Mouse (Mus musculus) testis, adult 2 months (tissue): ENCODE results near the gene Tmem203. TPM values are rescaled to one million over a fixed set of nuclear protein-coding genes. Genes with fewer than 3 reads are reported as not detected.

Experiments used
- H3K27ac ChIP-seq: fragments of 200-500 bp; 2 replicates; pipeline ENCODE4 v1.5.1; 2012; ENCODE audit warnings: low read depth, low read length; ENCODE audit not compliant: control insufficient read depth, insufficient read depth
- H3K27me3 ChIP-seq: fragments of 200-500 bp; 2 replicates; pipeline ENCODE4 v1.6.1; 2012; ENCODE audit warnings: mild to moderate bottlenecking, low read length, moderate library complexity; ENCODE audit not compliant: control insufficient read depth, insufficient read depth
- H3K36me3 ChIP-seq: fragments of 200-500 bp; 2 replicates; pipeline ENCODE4 v1.6.1; 2012; ENCODE audit warnings: mild to moderate bottlenecking, low read length; ENCODE audit not compliant: control insufficient read depth, insufficient read depth
- H3K4me1 ChIP-seq: fragments of 200-500 bp; 2 replicates; pipeline ENCODE4 v1.6.1; 2012; ENCODE audit warnings: low read length; ENCODE audit not compliant: control insufficient read depth, insufficient read depth
- H3K4me3 ChIP-seq: fragments of 200-500 bp; 2 replicates; pipeline ENCODE4 v1.5.1; 2012; ENCODE audit warnings: low read depth, mild to moderate bottlenecking, low read length, moderate library complexity, mixed read lengths; ENCODE audit not compliant: control insufficient read depth
- CTCF ChIP-seq: fragments of 200-500 bp; IDR thresholded peaks from 2 replicates; pipeline ENCODE4 v1.5.1; 2012; ENCODE audit warnings: low read depth, mild to moderate bottlenecking, inconsistent platforms, low read length, moderate library complexity; ENCODE audit not compliant: control insufficient read depth, insufficient read depth, insufficient replicate concordance
- POLR2A ChIP-seq: fragments of 200-500 bp; IDR thresholded peaks from 2 replicates; pipeline ENCODE4 v1.6.1; 2012; ENCODE audit warnings: low read depth, mild to moderate bottlenecking, inconsistent platforms, low read length, moderate library complexity; ENCODE audit not compliant: control insufficient read depth
- polyA plus RNA-seq: library from polyadenylated mRNA; depleted of rRNA; stranded (reverse); fragments of >200 nt; gene quantifications from 2 replicates; pipeline ENCODE4 v1.2.3, GENCODE M21; 2012

The Tmem203 gene
- polyA plus RNA-seq, 1 experiment, result 63.3 TPM

DNA sequence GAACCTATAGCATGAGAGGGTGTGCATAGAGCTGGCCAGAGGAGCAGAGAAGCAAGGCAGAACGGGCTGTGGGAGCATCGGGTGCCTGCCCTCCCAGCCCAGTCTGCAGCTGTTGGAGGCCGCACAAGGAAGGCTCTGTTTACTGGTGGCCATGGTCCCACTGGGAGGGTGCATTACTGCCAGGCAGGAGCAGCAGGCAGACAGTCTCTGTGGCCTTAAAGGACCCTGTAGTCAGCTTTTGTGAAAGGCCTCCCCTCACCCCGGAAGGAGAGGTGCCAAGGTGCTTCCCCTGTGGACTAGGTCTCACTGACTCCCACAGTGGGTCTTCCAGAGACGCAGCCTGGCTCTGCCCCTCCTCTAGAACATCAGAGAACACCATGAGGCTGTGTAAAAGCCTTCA lies 28.4 kb upstream of the Tmem203 start:
- Histone ChIP-seq H3K4me1 (peaks cover 4% of the 10 kb centered on the region; the same call in 1 of the 2 replicates), H3K27me3 (no peaks in the 10 kb centered on the region), H3K36me3 (no peaks in the 10 kb centered on the region), H3K27ac (no peak overlapping the region), H3K4me3 (no peak overlapping the region)
- no peak for TF ChIP-seq CTCF
- TF ChIP-seq POLR2A, result no peak

GRCm38 (mm10) chr2:25227406-25227805 lies 27.8 kb upstream of the Tmem203 start:
- H3K27ac ChIP-seq, result no peak overlapping the region
- TF ChIP-seq CTCF (no peak), POLR2A (no peak)
- H3K4me3 ChIP-seq, result no peak overlapping the region
- no peaks in the 10 kb centered on the region for H3K27me3 ChIP-seq
- no peaks in the 10 kb centered on the region for H3K36me3 ChIP-seq
- H3K4me1 ChIP-seq, result peaks cover 4% of the 10 kb centered on the region; the same call in 1 of the 2 replicates

DNA sequence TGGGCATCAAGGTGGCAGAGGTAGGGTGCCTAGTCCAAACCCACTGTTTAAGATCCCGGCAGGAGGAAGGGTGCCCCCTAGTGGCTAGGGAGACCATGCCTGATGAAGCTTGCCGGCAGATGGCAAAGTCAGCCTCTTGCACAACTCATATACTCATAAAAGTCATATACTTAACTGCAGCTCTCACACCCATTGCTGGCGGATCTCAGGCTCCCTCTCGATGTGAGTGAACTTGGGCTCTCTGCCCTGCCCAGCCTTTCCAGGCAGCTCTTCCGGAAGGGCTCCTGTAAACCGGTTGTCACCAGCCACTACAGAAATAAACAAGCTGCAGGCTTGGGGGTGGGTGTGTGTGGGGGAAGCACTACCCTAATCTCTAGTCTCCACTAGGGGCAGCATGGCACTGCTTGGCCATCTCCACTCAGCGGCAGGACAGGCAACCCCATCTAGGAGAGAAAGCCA lies 26.8 kb upstream of the Tmem203 start:
- TF ChIP-seq POLR2A, result no peak
- TF ChIP-seq CTCF, result peak; percentile 84; the same call in 1 of the 2 replicates
- Histone ChIP-seq H3K36me3 (no peaks in the 10 kb centered on the region), H3K27ac (no peak overlapping the region), H3K4me3 (no peak overlapping the region), H3K27me3 (no peaks in the 10 kb centered on the region), H3K4me1 (peaks cover 4% of the 10 kb centered on the region; the same call in 1 of the 2 replicates)

GRCm38 (mm10) chr2:25228995-25229530 lies 26.2 kb upstream of the Tmem203 start:
- Histone ChIP-seq H3K36me3 (no peaks in the 10 kb centered on the region), H3K4me1 (peaks cover 2% of the 10 kb centered on the region; the same call in 1 of the 2 replicates), H3K27ac (no peak overlapping the region), H3K4me3 (no peak overlapping the region), H3K27me3 (no peaks in the 10 kb centered on the region)
- no peak for TF ChIP-seq POLR2A
- TF ChIP-seq CTCF, result no peak

DNA sequence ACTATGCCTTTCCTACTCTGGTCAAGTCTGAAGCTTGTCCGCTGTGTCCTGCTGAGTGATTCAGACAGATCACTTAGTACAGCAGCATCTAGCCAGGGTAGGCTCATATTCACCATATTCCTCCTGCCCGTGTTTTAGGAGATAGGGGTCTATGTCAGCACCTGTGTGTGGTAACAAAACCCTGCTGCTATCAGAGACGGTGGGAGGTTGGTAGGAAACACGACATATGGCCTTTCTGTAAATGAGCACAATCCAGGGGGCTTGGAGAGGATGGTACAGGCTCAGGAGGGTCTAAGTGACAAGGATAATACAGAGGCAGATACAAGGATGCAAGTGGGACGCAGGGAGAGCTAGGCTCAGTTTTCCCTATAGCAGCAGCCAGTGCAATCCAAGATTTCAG lies 25.7 kb upstream of the Tmem203 start:
- H3K36me3 ChIP-seq, result no peaks in the 10 kb centered on the region
- H3K27ac ChIP-seq, result no peak overlapping the region
- H3K27me3 ChIP-seq, result no peaks in the 10 kb centered on the region
- peaks cover 2% of the 10 kb centered on the region; the same call in 1 of the 2 replicates for H3K4me1 ChIP-seq
- no peak overlapping the region for H3K4me3 ChIP-seq
- TF ChIP-seq POLR2A (no peak), CTCF (no peak)

DNA sequence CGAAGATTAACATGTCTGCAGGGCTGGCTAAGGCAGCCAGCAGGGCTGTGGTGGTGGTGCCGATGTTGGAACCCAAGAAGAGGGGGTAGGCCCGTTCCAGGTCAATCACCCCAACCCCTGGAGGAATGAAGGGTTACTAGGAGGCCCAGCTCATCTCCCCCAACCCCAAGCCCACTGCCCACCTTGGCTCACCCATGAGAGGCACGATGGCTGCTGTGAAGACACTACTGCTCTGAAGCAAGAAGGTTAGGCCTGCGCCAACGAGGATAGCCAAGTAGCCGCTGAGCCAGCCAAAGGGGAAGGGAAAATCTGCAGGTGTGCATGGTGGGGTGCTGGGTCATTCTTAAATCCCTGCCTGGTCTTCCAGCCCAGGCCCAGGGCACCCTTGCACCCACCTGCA lies 24.7 kb upstream of the Tmem203 start:
- peaks cover 2% of the 10 kb centered on the region; the same call in 1 of the 2 replicates for H3K4me1 ChIP-seq
- TF ChIP-seq POLR2A (no peak), CTCF (no peak)
- no peak overlapping the region for H3K4me3 ChIP-seq
- H3K27me3 ChIP-seq, result no peaks in the 10 kb centered on the region
- no peaks in the 10 kb centered on the region for H3K36me3 ChIP-seq
- no peak overlapping the region for H3K27ac ChIP-seq

DNA sequence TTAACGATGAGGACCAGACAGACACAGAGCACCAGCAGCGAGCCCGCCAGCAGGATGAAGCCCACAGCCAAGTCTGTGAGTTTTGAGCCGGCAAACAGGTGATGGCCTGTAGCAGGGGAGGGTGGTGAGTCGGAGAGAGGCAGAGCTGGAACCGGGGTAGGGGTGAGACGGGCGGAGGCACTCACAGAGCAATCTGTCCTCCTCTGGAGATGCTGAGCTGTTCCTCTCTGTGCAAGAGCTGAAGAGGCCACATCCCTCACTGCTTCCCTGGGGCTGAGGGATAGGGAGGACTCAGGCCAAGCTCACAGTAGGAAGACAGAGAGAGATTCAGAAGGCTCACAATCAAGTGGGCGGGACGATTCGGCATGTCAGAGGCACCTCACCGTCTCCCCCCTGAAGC lies 24.2 kb upstream of the Tmem203 start:
- H3K4me1 ChIP-seq, result peaks cover 2% of the 10 kb centered on the region; the same call in 1 of the 2 replicates
- no peaks in the 10 kb centered on the region for H3K27me3 ChIP-seq
- no peak for TF ChIP-seq POLR2A
- no peak for TF ChIP-seq CTCF
- H3K27ac ChIP-seq, result no peak overlapping the region
- no peaks in the 10 kb centered on the region for H3K36me3 ChIP-seq
- no peak overlapping the region for H3K4me3 ChIP-seq
